8 mouse cellular contexts compared by ENCODE assay signal in genomic region chr13:9191172-9192140, GRCm38 (mm10).
DNase-seq lines count a peak whose midpoint lies in the region; ATAC-seq and TF ChIP-seq lines count a peak whose summit lies in the region.

No protein-coding gene starts in this region.

- no peak overlapping the region for H3K4me3 ChIP-seq in kidney, embryonic 14.5 days (ENCODE audit: low read length)
- H3K4me3 ChIP-seq in embryonic facial prominence, embryonic 15.5 days (replicated peaks): no peak overlapping the region
- H3K4me3 ChIP-seq in heart, postnatal 0 days (ENCODE audit: low read depth, low read length): peak overlapping the region; percentile 14; the same call in 1 of the 2 replicates
- no peak overlapping the region for H3K4me3 ChIP-seq in midbrain, embryonic 16.5 days (ENCODE audit: low read depth, low read length)

- TF ChIP-seq EP300 in heart, postnatal 0 days (IDR thresholded peaks at IDR 0.05; ENCODE audit: low read depth): no peak

- H3K27ac ChIP-seq in kidney, embryonic 14.5 days (ENCODE audit: low read depth, low read length): no peak overlapping the region
- H3K27ac ChIP-seq in embryonic facial prominence, embryonic 15.5 days (replicated peaks): no peak overlapping the region
- H3K27ac ChIP-seq in heart, postnatal 0 days (ENCODE audit: low read depth): no peak overlapping the region
- H3K27ac ChIP-seq in midbrain, embryonic 16.5 days (ENCODE audit: low read length): no peak overlapping the region

- TF ChIP-seq CTCF in heart, postnatal 0 days (IDR thresholded peaks at IDR 0.05; ENCODE audit: low read depth): no peak

- DNase-seq in kidney, adult 11 months: no peak
- DNase-seq in R1 (ENCODE audit: low read depth, low spot score): peak; percentile 41
- DNase-seq in heart, postnatal 0 days (ENCODE audit: low spot score): peak; percentile 51
- DNase-seq in left cerebral cortex, postnatal 25 days (ENCODE audit: low spot score in 2 of 2): peak; percentile 78 to 98
- DNase-seq in thymus, postnatal 14 days: no peak

- no peaks in the 10 kb centered on the region for H3K27me3 ChIP-seq in kidney, embryonic 14.5 days (ENCODE audit: control insufficient read depth, insufficient read depth, low read length)
- H3K27me3 ChIP-seq in embryonic facial prominence, embryonic 15.5 days: no peaks in the 10 kb centered on the region
- no peaks in the 10 kb centered on the region for H3K27me3 ChIP-seq in heart, postnatal 0 days (ENCODE audit: control insufficient read depth, insufficient read depth, low read length)
- no peaks in the 10 kb centered on the region for H3K27me3 ChIP-seq in midbrain, embryonic 16.5 days (ENCODE audit: control insufficient read depth, insufficient read depth, low read depth, low read length)

- 47% methylated on average over 15 of the region's 15 CpGs for WGBS in kidney, embryonic 14.5 days
- 38% methylated on average over 15 of the region's 15 CpGs for WGBS in embryonic facial prominence, embryonic 15.5 days
- WGBS in heart, postnatal 0 days: 35% methylated on average over 15 of the region's 15 CpGs
- WGBS in midbrain, embryonic 16.5 days: 45% methylated on average over 15 of the region's 15 CpGs

- 0 out of 2 replicates have a peak overlapping the region, but pooled peaks have one; percentile 34 for H3K9ac ChIP-seq in kidney, embryonic 14.5 days (ENCODE audit: low read depth, low read length)
- no peak overlapping the region for H3K9ac ChIP-seq in embryonic facial prominence, embryonic 15.5 days
- no peak overlapping the region for H3K9ac ChIP-seq in heart, postnatal 0 days (replicated peaks; ENCODE audit: low read depth, low read length)
- H3K9ac ChIP-seq in midbrain, embryonic 16.5 days (ENCODE audit: low read depth, low read length): no peak overlapping the region

- no peaks in the 10 kb centered on the region for H3K9me3 ChIP-seq in kidney, embryonic 14.5 days (ENCODE audit: control insufficient read depth, low read length)
- H3K9me3 ChIP-seq in embryonic facial prominence, embryonic 15.5 days (replicated peaks): no peaks in the 10 kb centered on the region
- H3K9me3 ChIP-seq in heart, postnatal 0 days (replicated peaks; ENCODE audit: control insufficient read depth, low read length): no peaks in the 10 kb centered on the region
- H3K9me3 ChIP-seq in midbrain, embryonic 16.5 days (replicated peaks; ENCODE audit: control insufficient read depth, low read length, poor library complexity, severe bottlenecking): no peaks in the 10 kb centered on the region

- peaks cover 15% of the 10 kb centered on the region for H3K4me1 ChIP-seq in kidney, embryonic 14.5 days (ENCODE audit: control insufficient read depth, insufficient read depth, low read length)
- H3K4me1 ChIP-seq in embryonic facial prominence, embryonic 15.5 days: 0 out of 2 replicates have a peak, but pooled peaks cover 6% of the 10 kb centered on the region
- peaks cover 8% of the 10 kb centered on the region; the same call in 1 of the 2 replicates for H3K4me1 ChIP-seq in heart, postnatal 0 days (ENCODE audit: control insufficient read depth, insufficient read depth)
- peaks cover 14% of the 10 kb centered on the region for H3K4me1 ChIP-seq in midbrain, embryonic 16.5 days (ENCODE audit: control insufficient read depth, insufficient read depth, low read length)

- H3K4me2 ChIP-seq in kidney, embryonic 14.5 days (replicated peaks; ENCODE audit: low read depth, low read length): no peak overlapping the region
- peak overlapping the region; percentile 25 for H3K4me2 ChIP-seq in embryonic facial prominence, embryonic 15.5 days (replicated peaks)
- peak overlapping the region; percentile 42 for H3K4me2 ChIP-seq in heart, postnatal 0 days (ENCODE audit: low read depth, low read length)
- H3K4me2 ChIP-seq in midbrain, embryonic 16.5 days (ENCODE audit: low read length): peak overlapping the region; percentile 38

- no peaks in the 10 kb centered on the region for H3K36me3 ChIP-seq in kidney, embryonic 14.5 days (ENCODE audit: control insufficient read depth, insufficient read depth, low read length)
- no peaks in the 10 kb centered on the region for H3K36me3 ChIP-seq in embryonic facial prominence, embryonic 15.5 days
- no peaks in the 10 kb centered on the region for H3K36me3 ChIP-seq in heart, postnatal 0 days (replicated peaks; ENCODE audit: control insufficient read depth, insufficient read depth, low read length)
- no peaks in the 10 kb centered on the region for H3K36me3 ChIP-seq in midbrain, embryonic 16.5 days (ENCODE audit: control insufficient read depth, insufficient read depth, low read length)

- intact Hi-C loops in left cerebral cortex, postnatal 25 days (cut with DNase I): loop anchor here (1.0 kb wide), 2 partner anchors 48 to 85 kb away; partner anchors contain the start of gene Dip2c

- ATAC-seq in kidney, embryonic 14.5 days (ENCODE audit: low FRiP score, low TSS enrichment): peak; percentile 36; the same call in 1 of the 2 replicates
- peak; percentile 73 for ATAC-seq in embryonic facial prominence, embryonic 15.5 days (ENCODE audit: insufficient number of reproducible peaks, low FRiP score, low TSS enrichment, low read depth)
- ATAC-seq in heart, postnatal 0 days (ENCODE audit: insufficient read depth, low read depth): peak; percentile 68
- peak; percentile 33; the same call in 1 of the 2 replicates for ATAC-seq in midbrain, embryonic 16.5 days

Comparison
In these comparisons a context has a peak if more than half of its experiments do, and no peak if none do; other contexts are left out.
1. DNase-seq: peak in R1 (single experiment), heart, postnatal 0 days (single experiment) and left cerebral cortex, postnatal 25 days (2 of 2); none in kidney, adult 11 months (single experiment) and thymus, postnatal 14 days (single experiment).
2. Peak in every context shown above with its lines, with median percentiles within 50 percentile points of each other: ATAC-seq.